Mouse (Mus musculus): ENCODE results near the gene Bcl3.

DNA sequence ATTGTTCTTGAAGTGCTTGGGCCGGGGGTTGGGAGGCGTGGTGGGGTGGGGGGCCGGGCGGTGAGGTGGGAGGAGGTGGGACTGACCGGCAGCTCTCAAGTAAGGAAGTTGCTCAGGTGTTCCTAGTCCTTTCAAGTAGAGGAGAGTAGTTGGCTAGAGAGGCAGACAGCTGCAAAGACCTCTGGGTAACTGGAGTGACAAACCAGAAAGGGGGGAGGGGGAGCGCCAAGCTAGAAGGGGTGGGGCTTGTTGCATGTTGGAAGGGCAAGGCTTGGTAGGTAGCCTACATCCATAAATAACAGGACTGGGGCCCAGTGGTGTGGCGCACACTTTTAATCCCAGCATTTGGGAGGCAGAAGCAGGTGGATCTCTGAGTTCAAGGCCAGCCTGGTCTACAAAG, 40.8 kb downstream of the Bcl3 start:
- TF ChIP-seq CTCF (IDR thresholded peaks at IDR 0.05; ENCODE audit: low read depth): no peak
- no peak for TF ChIP-seq EP300 (IDR thresholded peaks at IDR 0.05; ENCODE audit: low read depth)
